Mouse (Mus musculus) telencephalon, adult 2 months (tissue): ENCODE measurements around the gene Gm34653.
"Not testable (repeated sequence)": the region's sequence is repeated elsewhere in the genome, so short reads cannot be mapped to it uniquely, and the experiment has no call there.

Experiments used
- DNase-seq: peaks from one replicate; pipeline ENCODE4 v3.0.0-alpha.2; 2011; ENCODE audit warnings: low read depth, low spot score

Gm34653 gene

GRCm38 (mm10) chr2:34832766-34833457, at the start of gene Gm34653:
TSS of gene Gm34653 (plus strand) at chr2:34833007.
- DNase-seq: not testable (repeated sequence)

DNA sequence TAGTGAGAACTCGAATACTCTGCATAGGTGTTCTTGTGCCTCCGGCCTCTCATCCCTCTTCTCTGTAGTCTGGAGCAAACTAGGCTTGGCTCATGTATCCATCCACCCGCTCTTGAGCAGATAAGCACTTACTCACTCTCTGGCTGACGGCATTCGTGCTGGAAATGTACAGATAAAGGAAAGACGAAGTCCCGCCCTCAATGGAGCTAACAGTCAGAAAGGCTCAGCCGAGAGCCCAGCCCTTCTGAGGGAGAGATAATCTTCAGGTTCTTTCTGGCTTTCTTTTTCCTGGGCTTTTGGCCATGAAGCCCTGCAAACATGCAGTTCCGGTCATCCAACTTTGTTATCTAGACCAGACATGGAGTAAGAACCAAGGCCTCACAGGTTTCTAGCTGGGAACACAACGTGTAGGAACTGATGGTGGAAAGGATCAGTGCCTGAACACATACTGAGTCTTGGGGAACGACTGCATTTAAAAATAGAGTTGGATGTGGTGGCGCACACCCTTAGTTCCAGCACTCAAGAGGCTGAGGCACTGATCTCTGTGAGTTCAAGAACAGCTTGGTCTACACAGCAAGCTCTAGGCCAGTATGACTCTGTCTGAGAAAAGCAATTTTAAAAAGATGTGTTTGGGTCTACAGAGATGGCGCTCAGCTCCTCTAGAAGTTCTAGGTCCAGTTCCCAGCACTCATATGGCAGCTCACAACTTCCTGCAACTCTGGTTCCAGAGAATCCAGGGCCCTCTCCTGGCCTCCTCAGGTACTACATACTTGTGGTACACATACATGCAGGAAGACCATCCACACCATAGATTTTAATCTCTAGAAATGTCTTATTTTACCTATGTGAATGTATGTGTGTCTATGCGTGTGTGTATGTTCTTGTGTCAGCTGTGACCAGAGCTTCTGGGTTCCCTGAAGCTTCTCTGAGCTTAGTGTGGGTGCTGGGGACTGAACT, 49.5 kb upstream of the Gm34653 start:
- no peak for DNase-seq

- DNase-seq: no peak
These were observed 48.7 kb upstream of the Gm34653 start for GRCm38 (mm10) chr2:34784085-34784484.

GRCm38 (mm10) chr2:34790282-34790681, 42.5 kb upstream of the Gm34653 start:
- DNase-seq: no peak

GRCm38 (mm10) chr2:34792543-34792942, 40.3 kb upstream of the Gm34653 start:
- DNase-seq: not testable (repeated sequence)

DNA sequence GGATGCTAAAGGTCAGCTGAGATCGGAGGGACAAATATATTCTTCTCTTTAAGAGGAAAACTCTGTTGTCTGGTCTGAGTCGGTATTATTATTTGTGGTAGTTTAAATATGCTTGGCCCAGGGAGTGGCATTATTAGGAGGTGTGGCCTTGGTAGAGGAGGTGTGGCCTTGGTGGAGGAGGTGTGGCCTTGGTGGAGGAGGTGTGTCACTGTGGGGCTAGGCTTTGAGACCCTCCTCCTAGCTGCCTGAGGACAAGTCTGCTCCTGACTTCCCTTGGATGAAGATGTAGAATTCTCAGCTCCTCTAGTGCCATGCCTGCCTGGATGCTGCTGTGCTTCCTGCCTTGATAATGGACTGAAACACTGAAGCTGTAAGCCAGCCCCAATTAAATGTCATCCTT, 38.3 kb upstream of the Gm34653 start:
- DNase-seq: no peak

DNA sequence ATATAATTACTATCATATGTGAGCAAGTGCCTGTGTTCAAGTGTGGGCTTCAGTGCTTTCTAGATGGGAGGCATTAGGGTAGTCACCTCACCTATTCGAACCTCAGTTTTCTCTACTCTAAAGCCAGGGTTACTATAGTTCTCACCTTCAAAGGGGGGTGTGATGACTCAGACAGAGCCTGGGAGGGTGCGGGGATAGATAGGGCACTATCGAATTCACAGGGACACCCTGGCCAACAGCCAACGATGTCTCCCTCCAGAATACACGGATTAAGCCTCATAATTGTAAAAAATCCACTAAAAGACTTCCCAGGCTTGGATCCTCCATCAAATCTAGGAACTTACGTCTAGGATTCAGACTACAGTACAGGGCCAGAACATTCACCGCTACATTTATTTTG, 37.4 kb upstream of the Gm34653 start:
- no peak for DNase-seq

GRCm38 (mm10) chr2:34799357-34800256, 33.2 kb upstream of the Gm34653 start, which contains the start of gene Rabepk:
TSS of gene Rabepk (minus strand) at chr2:34799912.
- DNase-seq: peak; percentile 72

- DNase-seq: no peak
These were observed 32.4 kb upstream of the Gm34653 start for GRCm38 (mm10) chr2:34800371-34800770.

- DNase-seq: peak; percentile 99
These were observed 31.0 kb upstream of the Gm34653 start for GRCm38 (mm10) chr2:34801516-34802482.

DNA sequence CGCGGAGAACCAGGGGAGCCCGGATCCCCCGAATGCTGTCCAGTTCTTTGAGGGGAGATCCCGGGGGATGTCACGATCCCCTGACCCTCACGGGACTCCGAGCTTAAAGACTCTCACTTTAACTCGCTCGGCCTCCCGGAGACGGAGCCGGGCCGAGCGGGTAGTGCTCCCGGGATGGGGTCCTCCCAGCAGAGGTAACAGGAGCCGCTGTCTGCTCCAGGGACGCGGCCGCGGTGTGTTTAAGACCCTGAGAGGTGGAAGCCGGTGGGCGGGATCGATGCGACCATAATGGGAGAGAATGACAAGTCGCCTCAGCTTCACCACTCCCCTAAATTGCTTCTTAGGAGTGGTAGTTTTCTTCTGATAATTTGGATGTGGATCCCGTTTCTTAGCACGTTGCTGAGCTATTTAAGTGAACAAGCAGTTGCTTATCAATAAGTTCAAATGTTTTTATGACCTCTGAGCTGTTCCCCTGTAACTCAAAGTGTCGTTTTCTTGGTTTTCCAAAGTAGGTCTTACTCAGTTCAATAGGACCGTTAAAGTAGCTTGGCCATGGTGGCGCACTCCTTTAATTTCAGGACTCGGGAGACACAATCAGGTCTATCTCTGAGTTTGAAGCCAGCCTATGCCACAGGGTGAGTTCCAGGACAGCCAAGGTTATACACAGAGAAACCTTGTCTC, 30.1 kb upstream of the Gm34653 start:
- not testable (repeated sequence) for DNase-seq

GRCm38 (mm10) chr2:34803746-34804145, 29.1 kb upstream of the Gm34653 start:
- no peak for DNase-seq

GRCm38 (mm10) chr2:34804172-34804571, 28.6 kb upstream of the Gm34653 start:
- no peak for DNase-seq

DNA sequence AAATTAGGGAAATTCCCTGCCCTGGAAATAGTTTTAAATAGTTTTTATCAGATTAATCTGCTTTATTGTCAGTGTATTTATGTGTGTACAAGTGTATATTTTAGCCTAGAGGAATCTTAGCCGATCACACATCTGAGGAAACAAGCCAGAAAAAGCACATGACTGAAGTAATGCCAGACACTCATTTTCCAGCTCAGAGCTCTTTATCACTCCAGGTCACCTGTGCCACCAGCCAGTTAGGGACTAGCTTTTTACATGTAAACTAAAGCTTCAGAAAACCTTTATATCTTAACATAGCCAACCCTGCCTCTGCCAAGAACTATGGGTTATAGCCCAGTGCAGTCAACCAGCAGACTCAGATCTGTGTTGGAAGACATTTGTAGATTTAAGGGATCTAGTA, 28.0 kb upstream of the Gm34653 start:
- no peak for DNase-seq

- no peak for DNase-seq
These were observed 27.4 kb upstream of the Gm34653 start for GRCm38 (mm10) chr2:34805364-34805950.

DNA sequence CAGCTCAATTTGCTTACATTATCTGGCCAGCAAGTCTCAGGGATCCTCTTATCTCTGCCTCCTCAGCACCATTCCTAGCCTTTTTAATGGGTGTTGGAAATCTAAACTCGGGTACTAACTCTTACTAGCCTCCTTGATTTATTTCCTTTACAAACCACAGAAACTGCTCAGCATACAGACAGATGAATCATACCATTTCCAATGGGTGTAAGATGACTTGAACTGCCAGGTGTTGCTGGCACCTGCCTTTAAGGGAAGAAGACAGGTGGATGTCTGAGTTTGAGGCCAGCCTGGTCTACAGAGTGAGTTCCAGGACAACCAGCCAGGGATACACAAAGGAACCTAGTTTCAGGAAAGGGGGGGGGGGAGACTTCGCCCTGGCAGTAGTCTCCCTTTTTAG, 24.8 kb upstream of the Gm34653 start:
- no peak for DNase-seq

- no peak for DNase-seq
These were observed 23.2 kb upstream of the Gm34653 start for GRCm38 (mm10) chr2:34809568-34809967.

- no peak for DNase-seq
These were observed 22.0 kb upstream of the Gm34653 start for GRCm38 (mm10) chr2:34810775-34811174.

- DNase-seq: no peak
These were observed 20.1 kb upstream of the Gm34653 start for GRCm38 (mm10) chr2:34812706-34813105.
